Mouse (Mus musculus) G1E (cell line): ENCODE results near the gene Grrp1.

Experiments
- CTCF ChIP-seq: IDR thresholded peaks from 2 replicates; pipeline ENCODE4 v1.5.1; 2012; ENCODE audit warnings: low read depth, low read length, inconsistent platforms, mixed read lengths
- GATA1 ChIP-seq: IDR thresholded peaks from 2 replicates; pipeline ENCODE4 v1.6.1; 2012; ENCODE audit warnings: borderline replicate concordance, low read length, inconsistent platforms, mixed read lengths
- POLR2AphosphoS5 ChIP-seq: IDR thresholded peaks from 2 replicates; pipeline ENCODE4 v1.6.1; 2012; ENCODE audit warnings: low read depth, low read length, inconsistent platforms; ENCODE audit not compliant: insufficient replicate concordance
- TAL1 ChIP-seq: conservative IDR thresholded peaks from 2 replicates; pipeline ENCODE4 v1.6.1; 2012; ENCODE audit warnings: low read depth, low read length, inconsistent platforms, mixed read lengths

DNA sequence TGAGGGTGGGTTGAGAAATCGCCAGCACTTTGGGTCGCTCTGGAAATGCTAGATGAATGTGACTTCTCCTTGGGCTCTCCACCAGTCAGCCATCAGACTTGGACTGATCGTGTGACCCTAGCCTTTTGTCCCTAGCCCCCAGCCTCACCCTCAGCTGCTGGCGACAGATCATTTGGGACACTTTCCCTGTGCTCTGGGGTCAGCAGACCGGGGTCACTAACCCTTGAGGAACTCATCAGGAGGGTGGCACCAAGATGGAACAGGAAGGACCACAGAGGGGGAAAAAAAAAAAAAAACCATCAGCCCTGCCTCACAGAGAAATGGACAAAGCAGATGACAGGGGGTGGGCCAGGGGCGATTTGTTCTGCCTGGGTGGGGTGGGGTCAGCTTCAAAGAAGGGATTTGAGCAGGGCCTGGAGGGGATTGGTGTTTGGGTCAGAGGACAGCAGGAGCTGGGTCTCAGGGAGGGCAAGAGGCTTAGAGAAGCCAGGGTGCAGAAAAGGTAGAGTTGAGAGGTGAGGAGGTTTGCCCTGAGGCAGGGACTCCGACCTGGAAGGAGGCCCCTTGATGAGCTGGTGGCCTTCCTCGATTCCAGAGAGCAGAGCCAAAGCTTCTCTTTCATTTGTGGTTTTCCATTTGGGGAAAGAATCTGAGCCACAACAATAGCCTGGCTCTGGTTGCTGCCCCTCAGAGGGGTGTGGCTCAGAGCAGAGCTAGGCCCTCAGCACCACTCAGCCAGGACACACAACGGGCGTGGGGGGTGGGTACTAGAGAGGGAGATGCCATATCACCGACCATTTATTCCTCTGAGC lies 3.5 kb upstream of the Grrp1 start:
- no peak for TF ChIP-seq CTCF
- TF ChIP-seq TAL1: no peak
- TF ChIP-seq GATA1: no peak
- no peak for TF ChIP-seq POLR2AphosphoS5
